Mouse (Mus musculus) intestine, postnatal 0 days (tissue): ENCODE data around the gene Nfasc. TPM values are rescaled to one million over a fixed set of nuclear protein-coding genes. Genes with fewer than 3 reads are reported as not detected.

Source experiments
- ATAC-seq: fragments of 200-750 bp; cut with Nextera tagmentation; 2 replicates; pipeline ENCODE4 v1.8.0; 2017; ENCODE audit warnings: mild to moderate bottlenecking, moderate TSS enrichment, moderate library complexity
- H3K27ac ChIP-seq: fragments of 300-500 bp; sonication (generic); 2 replicates; pipeline ENCODE4 v1.5.1; 2014; ENCODE audit warnings: mild to moderate bottlenecking, low read depth, low read length, moderate library complexity
- H3K27me3 ChIP-seq: fragments of 300-500 bp; sonication (generic); replicated peaks from 2 replicates; pipeline ENCODE4 v1.6.1; 2014; ENCODE audit warnings: low read length, mixed read lengths; ENCODE audit not compliant: control insufficient read depth, insufficient read depth
- H3K36me3 ChIP-seq: fragments of 300-500 bp; sonication (generic); 2 replicates; pipeline ENCODE4 v1.6.1; 2014; ENCODE audit warnings: mild to moderate bottlenecking, moderate library complexity; ENCODE audit not compliant: control insufficient read depth, insufficient read depth
- H3K4me1 ChIP-seq: fragments of 300-500 bp; sonication (generic); replicated peaks from 2 replicates; pipeline ENCODE4 v1.6.1; 2014; ENCODE audit warnings: antibody characterized with exemption, low read length, mixed read lengths; ENCODE audit not compliant: control insufficient read depth, insufficient read depth
- H3K4me2 ChIP-seq: fragments of 300-500 bp; sonication (generic); replicated peaks from 2 replicates; pipeline ENCODE4 v1.6.1; 2014; ENCODE audit warnings: low read depth, mild to moderate bottlenecking, moderate library complexity
- H3K4me3 ChIP-seq: fragments of 300-500 bp; sonication (generic); 2 replicates; pipeline ENCODE4 v1.5.1; 2014; ENCODE audit warnings: low read depth, low read length
- H3K9ac ChIP-seq: fragments of 300-500 bp; sonication (generic); 2 replicates; pipeline ENCODE4 v1.6.1; 2014; ENCODE audit warnings: mild to moderate bottlenecking, low read depth, low read length
- H3K9me3 ChIP-seq: fragments of 300-500 bp; sonication (generic); 2 replicates; pipeline ENCODE4 v1.6.1; 2016; ENCODE audit warnings: mixed run types; ENCODE audit not compliant: control insufficient read depth
- CTCF ChIP-seq: sonication (generic); IDR thresholded peaks from 2 replicates; pipeline ENCODE4 v1.5.1; 2016; ENCODE audit warnings: low read depth, mild to moderate bottlenecking, control low read depth, antibody characterized with exemption, moderate library complexity
- WGBS: fragments of 180-500 bp; shearing (Covaris S2); extraction: QIAGEN DNeasy Blood & Tissue Kit; methylation state at CpG from one replicate; pipeline ENCODE4 v1.1.7; 2014; 5-methylcytosine and 5-hydroxymethylcytosine counted together
- polyA plus RNA-seq: library from polyadenylated mRNA; unstranded; fragments of >200 nt; fragmentation: Nextera tagmentation; extraction: Ambion mirVana; gene quantifications from 2 replicates; pipeline ENCODE4 v1.2.1, GENCODE M21; 2015

Gene Nfasc
- polyA plus RNA-seq, 1 experiment from 2014 or later: 0.83 TPM

GRCm38 (mm10) chr1:132694007-132694406 is 47.6 kb downstream of the Nfasc start:
- Histone ChIP-seq H3K4me3 (no peak overlapping the region), H3K27ac (no peak overlapping the region), H3K4me2 (no peak overlapping the region), H3K36me3 (no peaks in the 10 kb centered on the region), H3K27me3 (no peaks in the 10 kb centered on the region), H3K9ac (no peak overlapping the region), H3K4me1 (no peaks in the 10 kb centered on the region), H3K9me3 (no peaks in the 10 kb centered on the region)
- 37% methylated on average over 9 of the region's 9 CpGs for WGBS
- no peak for ATAC-seq
- TF ChIP-seq CTCF: no peak

DNA sequence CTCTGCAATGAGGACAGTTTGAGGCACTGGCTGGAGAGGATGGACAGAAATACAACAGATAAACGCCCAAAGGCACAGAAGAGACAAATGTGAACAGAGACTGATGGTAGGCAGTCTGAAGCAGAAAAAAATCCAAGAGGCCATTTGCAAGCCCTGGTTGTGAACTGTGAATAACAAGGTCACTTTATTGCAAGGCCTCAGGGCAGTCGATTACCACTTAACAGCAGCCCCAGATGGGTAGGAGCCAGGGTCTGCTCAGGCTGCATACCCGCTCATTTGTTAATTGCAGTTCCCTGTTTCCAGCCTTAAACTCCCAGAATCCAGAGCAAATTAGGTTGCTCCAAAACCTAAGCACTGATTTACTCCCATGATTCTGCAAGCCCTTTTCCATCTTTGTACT is 52.4 kb downstream of the Nfasc start:
- no peaks in the 10 kb centered on the region for H3K36me3 ChIP-seq
- TF ChIP-seq CTCF: no peak
- no peak overlapping the region for H3K4me3 ChIP-seq
- 66% methylated on average over 3 of the region's 3 CpGs for WGBS
- H3K4me1 ChIP-seq: no peaks in the 10 kb centered on the region
- no peaks in the 10 kb centered on the region for H3K27me3 ChIP-seq
- ATAC-seq: no peak
- no peak overlapping the region for H3K27ac ChIP-seq
- no peak overlapping the region for H3K9ac ChIP-seq
- no peak overlapping the region for H3K4me2 ChIP-seq
- H3K9me3 ChIP-seq: no peaks in the 10 kb centered on the region

GRCm38 (mm10) chr1:132678935-132679334 is 62.7 kb downstream of the Nfasc start:
- no peak for TF ChIP-seq CTCF
- ATAC-seq: no peak
- no peaks in the 10 kb centered on the region for H3K27me3 ChIP-seq
- no peaks in the 10 kb centered on the region for H3K36me3 ChIP-seq
- WGBS: 59% methylated on average over 12 of the region's 12 CpGs
- H3K4me1 ChIP-seq: no peaks in the 10 kb centered on the region
- no peak overlapping the region for H3K9ac ChIP-seq
- H3K9me3 ChIP-seq: no peaks in the 10 kb centered on the region
- H3K4me3 ChIP-seq: no peak overlapping the region
- no peak overlapping the region for H3K27ac ChIP-seq
- no peak overlapping the region for H3K4me2 ChIP-seq

GRCm38 (mm10) chr1:132678076-132678475 is 63.5 kb downstream of the Nfasc start:
- ATAC-seq: no peak
- Histone ChIP-seq H3K4me3 (no peak overlapping the region), H3K9me3 (no peaks in the 10 kb centered on the region), H3K36me3 (no peaks in the 10 kb centered on the region), H3K27me3 (no peaks in the 10 kb centered on the region), H3K4me2 (no peak overlapping the region), H3K4me1 (no peaks in the 10 kb centered on the region), H3K27ac (no peak overlapping the region), H3K9ac (no peak overlapping the region)
- TF ChIP-seq CTCF: peak; percentile 37
- WGBS: 40% methylated on average over 5 of the region's 5 CpGs

DNA sequence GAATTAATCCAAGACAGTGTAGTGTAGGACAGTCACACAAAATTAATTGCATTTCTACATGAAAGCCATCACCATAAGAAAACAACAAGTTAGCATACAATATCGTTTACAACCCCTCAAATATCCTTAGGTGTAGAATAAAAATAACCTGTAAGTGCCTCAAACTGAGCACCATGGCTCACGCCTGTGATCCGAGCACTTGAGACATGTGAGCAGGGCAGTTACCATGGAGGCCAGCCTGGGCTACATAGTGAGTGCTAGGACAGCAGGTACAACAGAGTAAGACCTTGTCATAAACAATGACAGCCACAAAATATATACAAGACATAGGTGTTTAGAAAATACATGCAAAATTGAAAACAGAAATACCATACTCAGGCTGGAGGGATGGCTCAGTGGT is 68.9 kb downstream of the Nfasc start:
- Histone ChIP-seq H3K27ac (no peak overlapping the region), H3K4me1 (no peaks in the 10 kb centered on the region), H3K27me3 (no peaks in the 10 kb centered on the region), H3K4me2 (no peak overlapping the region), H3K36me3 (no peaks in the 10 kb centered on the region), H3K9ac (no peak overlapping the region), H3K4me3 (no peak overlapping the region), H3K9me3 (no peaks in the 10 kb centered on the region)
- no peak for TF ChIP-seq CTCF
- WGBS: 84% methylated on average over 3 of the region's 3 CpGs
- no peak for ATAC-seq

DNA sequence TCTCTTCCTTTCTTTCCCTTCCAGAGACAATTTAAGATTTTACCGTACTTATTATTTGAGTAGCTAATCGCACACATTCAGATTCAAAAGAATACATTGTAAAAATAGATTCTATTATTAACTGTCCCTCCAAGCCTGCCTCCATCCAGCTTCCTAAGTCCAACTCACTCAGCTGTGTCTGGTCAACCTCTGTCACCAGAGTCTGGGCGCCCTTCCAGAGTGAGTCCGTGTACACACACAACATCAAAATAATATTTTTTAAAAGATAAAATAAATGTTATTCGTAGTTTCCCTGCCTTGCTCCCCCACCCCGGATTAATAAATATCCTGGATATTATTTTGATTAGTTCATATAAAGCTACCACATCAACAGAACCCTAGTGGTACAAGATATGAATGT is 72.4 kb downstream of the Nfasc start:
- H3K36me3 ChIP-seq: no peaks in the 10 kb centered on the region
- H3K9ac ChIP-seq: no peak overlapping the region
- no peak for TF ChIP-seq CTCF
- no peak overlapping the region for H3K27ac ChIP-seq
- H3K4me2 ChIP-seq: no peak overlapping the region
- no peaks in the 10 kb centered on the region for H3K27me3 ChIP-seq
- no peak overlapping the region for H3K4me3 ChIP-seq
- no peaks in the 10 kb centered on the region for H3K4me1 ChIP-seq
- H3K9me3 ChIP-seq: no peaks in the 10 kb centered on the region
- 83% methylated on average over 6 of the region's 6 CpGs for WGBS
- no peak for ATAC-seq

- Histone ChIP-seq H3K36me3 (no peaks in the 10 kb centered on the region), H3K4me2 (no peak overlapping the region), H3K4me1 (no peaks in the 10 kb centered on the region), H3K4me3 (no peak overlapping the region), H3K9me3 (no peaks in the 10 kb centered on the region), H3K9ac (no peak overlapping the region), H3K27me3 (no peaks in the 10 kb centered on the region), H3K27ac (no peak overlapping the region)
- TF ChIP-seq CTCF: no peak
- WGBS: 36% methylated on average over 4 of the region's 4 CpGs
- ATAC-seq: no peak
Measured at GRCm38 (mm10) chr1:132660354-132660753, 81.2 kb downstream of the Nfasc start.
